Mouse (Mus musculus) urinary bladder, adult 18-20 months (tissue): ENCODE results near the gene Igfbp4.

Experiments
- DNase-seq, 2 experiments: peaks; one replicate each; pipeline ENCODE4 v3.0.0; 2022; ENCODE audit warnings: low spot score in 2 of 2, mixed read lengths in 2 of 2

The Igfbp4 gene

GRCm38 (mm10) chr11:99041841-99042780, 1.1 kb downstream of the Igfbp4 start:
- DNase-seq = no peak

- no peak for DNase-seq
These were observed 1.9 kb downstream of the Igfbp4 start for GRCm38 (mm10) chr11:99042834-99043431.

GRCm38 (mm10) chr11:99043632-99044031, 2.6 kb downstream of the Igfbp4 start:
- DNase-seq = no peak

- no peak for DNase-seq
These were observed 3.3 kb downstream of the Igfbp4 start for GRCm38 (mm10) chr11:99044306-99044705.

- no peak for DNase-seq
These were observed 4.3 kb downstream of the Igfbp4 start for GRCm38 (mm10) chr11:99045159-99045889.

- DNase-seq = peak in 1 of 2 experiments; percentile 66
These were observed 6.1 kb downstream of the Igfbp4 start for GRCm38 (mm10) chr11:99047120-99047519.

- DNase-seq = no peak
These were observed 6.6 kb downstream of the Igfbp4 start for GRCm38 (mm10) chr11:99047643-99048042.

- no peak for DNase-seq
These were observed 14.1 kb downstream of the Igfbp4 start for GRCm38 (mm10) chr11:99055143-99055542.

- DNase-seq = no peak
These were observed 14.8 kb downstream of the Igfbp4 start for GRCm38 (mm10) chr11:99055571-99056452.

GRCm38 (mm10) chr11:99060435-99060834, 19.4 kb downstream of the Igfbp4 start:
- no peak for DNase-seq

GRCm38 (mm10) chr11:99062661-99063060, 21.6 kb downstream of the Igfbp4 start:
- no peak for DNase-seq

GRCm38 (mm10) chr11:99063406-99064131, 22.5 kb downstream of the Igfbp4 start:
- DNase-seq = no peak

- no peak for DNase-seq
These were observed 24.3 kb downstream of the Igfbp4 start for GRCm38 (mm10) chr11:99065353-99065752.

GRCm38 (mm10) chr11:99065979-99066378, 24.9 kb downstream of the Igfbp4 start:
- DNase-seq = peak in 1 of 2 experiments; percentile 77

GRCm38 (mm10) chr11:99067591-99067990, 26.5 kb downstream of the Igfbp4 start:
- no peak for DNase-seq

- DNase-seq = no peak
These were observed 27.4 kb downstream of the Igfbp4 start for GRCm38 (mm10) chr11:99068455-99068854.

GRCm38 (mm10) chr11:99071866-99072265, 30.8 kb downstream of the Igfbp4 start:
- no peak for DNase-seq

- no peak for DNase-seq
These were observed 32.7 kb downstream of the Igfbp4 start for GRCm38 (mm10) chr11:99073781-99074180.

GRCm38 (mm10) chr11:99076744-99077319, 35.8 kb downstream of the Igfbp4 start:
- no peak for DNase-seq

- DNase-seq = no peak
These were observed 36.8 kb downstream of the Igfbp4 start for GRCm38 (mm10) chr11:99077869-99078268.
